ENCODE assay signal across 10 mouse cellular contexts in the genomic region with DNA sequence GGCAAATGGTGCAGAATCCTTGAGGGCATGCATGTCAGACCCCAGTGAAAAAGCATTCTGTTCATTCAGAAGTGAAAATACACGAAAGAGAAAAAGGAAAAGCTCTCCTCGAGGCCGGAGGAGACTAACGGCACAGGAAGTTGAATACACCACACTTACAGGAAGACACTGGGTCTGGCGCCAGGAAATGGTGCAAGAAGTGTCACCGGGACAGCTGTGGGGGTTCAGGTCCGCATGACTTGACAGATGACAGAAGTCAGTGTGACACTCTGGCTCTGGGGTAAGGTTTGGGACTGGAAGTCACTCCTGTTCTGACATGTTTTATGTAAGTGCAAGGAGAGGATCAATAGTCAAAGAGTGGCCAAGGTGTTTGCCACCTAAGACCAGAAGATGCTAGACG. TPM values are rescaled to one million over a fixed set of nuclear protein-coding genes. Genes with fewer than 3 reads are reported as not detected.
DNase-seq lines count a peak whose midpoint lies in the region; ATAC-seq and TF ChIP-seq lines count a peak whose summit lies in the region.
"Had no signal": no experiment of that assay in that cellular context is flagged by ENCODE, and none has a peak within 500 bp of the region (broad histone marks: within the 10 kb centered on the region; RNA-seq: fewer than 3 reads in every experiment).

No protein-coding gene starts in this region.

- no peaks in the 10 kb centered on the region for H3K9me3 ChIP-seq in intestine, embryonic 14.5 days (ENCODE audit: control insufficient read depth, low read length)
- H3K9me3 ChIP-seq in intestine, embryonic 16.5 days (ENCODE audit: control insufficient read depth, low read length), result no peaks in the 10 kb centered on the region
- no peaks in the 10 kb centered on the region for H3K9me3 ChIP-seq in liver, embryonic 11.5 days (ENCODE audit: control insufficient read depth, low read length)
- H3K9me3 ChIP-seq in midbrain, postnatal 0 days (ENCODE audit: low read length), result no peaks in the 10 kb centered on the region
- H3K9me3 ChIP-seq: forebrain, embryonic 15.5 days had no signal

- H3K4me2 ChIP-seq in intestine, embryonic 14.5 days (ENCODE audit: low read length), result no peak overlapping the region
- no peak overlapping the region for H3K4me2 ChIP-seq in intestine, embryonic 16.5 days (ENCODE audit: low read depth, low read length)
- no peak overlapping the region for H3K4me2 ChIP-seq in liver, embryonic 11.5 days
- no peak overlapping the region for H3K4me2 ChIP-seq in midbrain, postnatal 0 days (ENCODE audit: low read depth, low read length, poor library complexity, severe bottlenecking)
- H3K4me2 ChIP-seq: forebrain, embryonic 15.5 days had no signal

- no peak for TF ChIP-seq CTCF in midbrain, postnatal 0 days (IDR thresholded peaks at IDR 0.05)

- H3K27ac ChIP-seq in intestine, embryonic 14.5 days (ENCODE audit: low read depth), result no peak overlapping the region
- no peak overlapping the region for H3K27ac ChIP-seq in intestine, embryonic 16.5 days (ENCODE audit: low read length)
- peak overlapping the region; percentile 59; the same call in 1 of the 2 replicates for H3K27ac ChIP-seq in liver, embryonic 11.5 days (ENCODE audit: low read depth, low read length)
- H3K27ac ChIP-seq in midbrain, postnatal 0 days (ENCODE audit: low read depth, low read length), result no peak overlapping the region
- H3K27ac ChIP-seq: forebrain, embryonic 15.5 days had no signal

- 70% methylated on average over 8 of the region's 8 CpGs for WGBS in intestine, embryonic 14.5 days
- WGBS in intestine, embryonic 16.5 days, result 61% methylated on average over 8 of the region's 8 CpGs
- 39% methylated on average over 8 of the region's 8 CpGs for WGBS in liver, embryonic 11.5 days
- 82% methylated on average over 8 of the region's 8 CpGs for WGBS in midbrain, postnatal 0 days

- H3K4me1 ChIP-seq in intestine, embryonic 14.5 days (replicated peaks; ENCODE audit: control insufficient read depth, insufficient read depth, low read length), result no peaks in the 10 kb centered on the region
- peaks cover 8% of the 10 kb centered on the region; the same call in 1 of the 2 replicates for H3K4me1 ChIP-seq in intestine, embryonic 16.5 days (ENCODE audit: control insufficient read depth, insufficient read depth, low read length)
- H3K4me1 ChIP-seq in liver, embryonic 11.5 days (replicated peaks; ENCODE audit: control insufficient read depth, insufficient read depth, low read length), result no peaks in the 10 kb centered on the region
- H3K4me1 ChIP-seq in midbrain, postnatal 0 days (ENCODE audit: insufficient read depth, low read length), result no peaks in the 10 kb centered on the region
- H3K4me1 ChIP-seq: forebrain, embryonic 15.5 days had no signal

- no peaks in the 10 kb centered on the region for H3K36me3 ChIP-seq in intestine, embryonic 14.5 days (ENCODE audit: control insufficient read depth, insufficient read depth, low read length)
- H3K36me3 ChIP-seq in intestine, embryonic 16.5 days (ENCODE audit: control insufficient read depth, insufficient read depth, low read length), result no peaks in the 10 kb centered on the region
- H3K36me3 ChIP-seq in liver, embryonic 11.5 days (ENCODE audit: control insufficient read depth, insufficient read depth, low read length), result no peaks in the 10 kb centered on the region
- H3K36me3 ChIP-seq in midbrain, postnatal 0 days (ENCODE audit: insufficient read depth, low read length), result no peaks in the 10 kb centered on the region
- H3K36me3 ChIP-seq: forebrain, embryonic 15.5 days had no signal

- no peaks in the 10 kb centered on the region for H3K27me3 ChIP-seq in intestine, embryonic 14.5 days (replicated peaks; ENCODE audit: control insufficient read depth, insufficient read depth, low read length)
- H3K27me3 ChIP-seq in intestine, embryonic 16.5 days (replicated peaks; ENCODE audit: control insufficient read depth, insufficient read depth, low read length), result no peaks in the 10 kb centered on the region
- H3K27me3 ChIP-seq in liver, embryonic 11.5 days (replicated peaks; ENCODE audit: control insufficient read depth, insufficient read depth, low read length), result no peaks in the 10 kb centered on the region
- no peaks in the 10 kb centered on the region for H3K27me3 ChIP-seq in midbrain, postnatal 0 days (ENCODE audit: insufficient read depth, low read length)
- H3K27me3 ChIP-seq: forebrain, embryonic 15.5 days had no signal

- H3K4me3 ChIP-seq in intestine, embryonic 14.5 days (ENCODE audit: low read depth, low read length), result no peak overlapping the region
- no peak overlapping the region for H3K4me3 ChIP-seq in intestine, embryonic 16.5 days (ENCODE audit: low read length)
- H3K4me3 ChIP-seq in liver, embryonic 11.5 days (ENCODE audit: low read depth, low read length), result no peak overlapping the region
- no peak overlapping the region for H3K4me3 ChIP-seq in midbrain, postnatal 0 days (ENCODE audit: low read depth, low read length)
- H3K4me3 ChIP-seq: forebrain, embryonic 15.5 days had no signal

- H3K9ac ChIP-seq in intestine, embryonic 14.5 days (ENCODE audit: low read length), result no peak overlapping the region
- H3K9ac ChIP-seq in intestine, embryonic 16.5 days (ENCODE audit: low read depth, low read length), result no peak overlapping the region
- H3K9ac ChIP-seq in liver, embryonic 11.5 days (ENCODE audit: low read depth, low read length), result no peak overlapping the region
- no peak overlapping the region for H3K9ac ChIP-seq in midbrain, postnatal 0 days (replicated peaks; ENCODE audit: low read length, poor library complexity, severe bottlenecking)
- H3K9ac ChIP-seq: forebrain, embryonic 15.5 days had no signal

- ATAC-seq in intestine, embryonic 14.5 days (replicated peaks; ENCODE audit: low FRiP score, low TSS enrichment, low read depth), result no peak
- ATAC-seq in intestine, embryonic 16.5 days, result no peak
- ATAC-seq in common myeloid progenitor, adult 5-6 weeks (replicated peaks; ENCODE audit: low read depth, poor library complexity, severe bottlenecking), result peak; percentile 79
- no peak for ATAC-seq in liver, embryonic 11.5 days (replicated peaks; ENCODE audit: low FRiP score)
- peak; percentile 69 for ATAC-seq in neutrophil, adult 5-6 weeks (ENCODE audit: extremely low read depth, insufficient number of reproducible peaks, low FRiP score, poor library complexity, severe bottlenecking)
- ATAC-seq in midbrain, postnatal 0 days (ENCODE audit: low FRiP score), result no peak
- ATAC-seq: forebrain, embryonic 15.5 days had no signal

- DNase-seq in intestine, embryonic 14.5 days (ENCODE audit: low spot score), result peak; percentile 49
- no peak for DNase-seq in liver, embryonic 11.5 days (ENCODE audit: low spot score)
- DNase-seq in left cerebral cortex, adult 9 months (ENCODE audit: low spot score in 2 of 2), result no peak
- no peak for DNase-seq in midbrain, postnatal 0 days (ENCODE audit: low spot score)
- DNase-seq in cerebellum, postnatal 10 days, result no peak
- DNase-seq: left cerebral cortex, postnatal 4 days had no signal

RNA-seq across cellular contexts. Expression of a gene that starts 11.6 kb away (rescaled TPM):
- 0.12 and 0.15 TPM in 2 replicates for polyA plus RNA-seq in intestine, embryonic 14.5 days (2014; fragmentation: Nextera tagmentation; extraction: Ambion mirVana)
- 0.10 and 0.15 TPM in 2 replicates for polyA plus RNA-seq in intestine, embryonic 16.5 days (2015; fragmentation: Nextera tagmentation; extraction: Ambion mirVana)
- 0.92 TPM in 1 of 2 replicates, not detected in the other for total RNA-seq in common myeloid progenitor, adult 5-6 weeks (2017)
- polyA plus RNA-seq in liver, embryonic 11.5 days (2014; fragmentation: Nextera tagmentation; extraction: Ambion mirVana), result 0.19 TPM in 1 of 2 replicates, not detected in the other
- not detected in 2 replicates for total RNA-seq in neutrophil, adult 5-6 weeks (2017)
- 33.2 and 35.6 TPM in 2 replicates for total RNA-seq in midbrain, postnatal 0 days (2014; rRNA removed)
- polyA plus RNA-seq in midbrain, postnatal 0 days (2015; fragmentation: Nextera tagmentation; extraction: Ambion mirVana), result 2.4 TPM in 2 replicates

RNA-seq across cellular contexts. Expression of a gene that starts 11.9 kb away (rescaled TPM):
- polyA plus RNA-seq in intestine, embryonic 14.5 days (2014; fragmentation: Nextera tagmentation; extraction: Ambion mirVana), result 4.7 and 4.9 TPM in 2 replicates
- polyA plus RNA-seq in intestine, embryonic 16.5 days (2015; fragmentation: Nextera tagmentation; extraction: Ambion mirVana), result 4.0 and 4.4 TPM in 2 replicates
- total RNA-seq in common myeloid progenitor, adult 5-6 weeks (2017), result 1.3 and 3.0 TPM in 2 replicates
- 2.2 and 2.6 TPM in 2 replicates for polyA plus RNA-seq in liver, embryonic 11.5 days (2014; fragmentation: Nextera tagmentation; extraction: Ambion mirVana)
- total RNA-seq in neutrophil, adult 5-6 weeks (2017), result 4.7 and 7.7 TPM in 2 replicates
- total RNA-seq in midbrain, postnatal 0 days (2014; rRNA removed), result 2.5 and 2.7 TPM in 2 replicates
- polyA plus RNA-seq in midbrain, postnatal 0 days (2015; fragmentation: Nextera tagmentation; extraction: Ambion mirVana), result 5.6 and 6.6 TPM in 2 replicates

RNA-seq across cellular contexts. Expression of a gene that starts 23.6 kb away (rescaled TPM):
- 15.9 and 17.3 TPM in 2 replicates for polyA plus RNA-seq in intestine, embryonic 14.5 days (2014; fragmentation: Nextera tagmentation; extraction: Ambion mirVana)
- 24.3 and 26.1 TPM in 2 replicates for polyA plus RNA-seq in intestine, embryonic 16.5 days (2015; fragmentation: Nextera tagmentation; extraction: Ambion mirVana)
- 3.8 TPM in 2 replicates for total RNA-seq in common myeloid progenitor, adult 5-6 weeks (2017)
- polyA plus RNA-seq in liver, embryonic 11.5 days (2014; fragmentation: Nextera tagmentation; extraction: Ambion mirVana), result 3.3 and 3.5 TPM in 2 replicates
- 1.8 and 3.5 TPM in 2 replicates for total RNA-seq in neutrophil, adult 5-6 weeks (2017)
- 3.4 and 3.5 TPM in 2 replicates for total RNA-seq in midbrain, postnatal 0 days (2014; rRNA removed)
- polyA plus RNA-seq in midbrain, postnatal 0 days (2015; fragmentation: Nextera tagmentation; extraction: Ambion mirVana), result 4.5 and 4.7 TPM in 2 replicates

Comparison
In these comparisons a context has a peak if more than half of its experiments do, and no peak if none do; other contexts are left out.
1. ATAC-seq: peak in common myeloid progenitor, adult 5-6 weeks (single experiment) and neutrophil, adult 5-6 weeks (single experiment); none in intestine, embryonic 14.5 days (single experiment), intestine, embryonic 16.5 days (single experiment), liver, embryonic 11.5 days (single experiment) and midbrain, postnatal 0 days (single experiment).